In genomic region chr5:110357531-110358179, GRCm38 (mm10) we compare ENCODE assay signal across 9 mouse cellular contexts. TPM values are rescaled to one million over a fixed set of nuclear protein-coding genes. Genes with fewer than 3 reads are reported as not detected.
DNase-seq lines count a peak whose midpoint lies in the region; ATAC-seq and TF ChIP-seq lines count a peak whose summit lies in the region.
"Had no signal": no experiment of that assay in that cellular context is flagged by ENCODE, and none has a peak within 500 bp of the region (broad histone marks: within the 10 kb centered on the region; RNA-seq: fewer than 3 reads in every experiment).

No protein-coding gene starts in this region.

- TF ChIP-seq CTCF in intestine, postnatal 0 days (IDR thresholded peaks at IDR 0.05; ENCODE audit: low read depth), result peak; percentile 89

- H3K36me3 ChIP-seq in intestine, postnatal 0 days (ENCODE audit: control insufficient read depth, insufficient read depth), result no peaks in the 10 kb centered on the region
- H3K36me3 ChIP-seq in midbrain, embryonic 16.5 days (ENCODE audit: control insufficient read depth, insufficient read depth, low read length), result peaks cover 3% of the 10 kb centered on the region
- H3K36me3 ChIP-seq: stomach, embryonic 15.5 days had no signal

- H3K27me3 ChIP-seq in intestine, postnatal 0 days (replicated peaks; ENCODE audit: control insufficient read depth, insufficient read depth, low read length), result no peaks in the 10 kb centered on the region
- H3K27me3 ChIP-seq in midbrain, embryonic 16.5 days (ENCODE audit: control insufficient read depth, insufficient read depth, low read depth, low read length), result no peaks in the 10 kb centered on the region; the same call in 1 of the 2 replicates
- H3K27me3 ChIP-seq: stomach, embryonic 15.5 days had no signal

- ATAC-seq in intestine, postnatal 0 days, result peak; percentile 42; the same call in 1 of the 2 replicates
- peak; percentile 59; the same call in 1 of the 2 replicates for ATAC-seq in midbrain, embryonic 16.5 days

- no peak overlapping the region for H3K27ac ChIP-seq in intestine, postnatal 0 days (ENCODE audit: low read depth, low read length)
- no peak overlapping the region for H3K27ac ChIP-seq in midbrain, embryonic 16.5 days (ENCODE audit: low read length)
- H3K27ac ChIP-seq: stomach, embryonic 15.5 days had no signal

- H3K4me3 ChIP-seq in intestine, postnatal 0 days (ENCODE audit: low read depth, low read length), result no peak overlapping the region
- H3K4me3 ChIP-seq in midbrain, embryonic 16.5 days (ENCODE audit: low read depth, low read length), result no peak overlapping the region
- H3K4me3 ChIP-seq: stomach, embryonic 15.5 days had no signal

- no peak overlapping the region for H3K9ac ChIP-seq in intestine, postnatal 0 days (ENCODE audit: low read depth, low read length)
- H3K9ac ChIP-seq in midbrain, embryonic 16.5 days (ENCODE audit: low read depth, low read length), result no peak overlapping the region
- H3K9ac ChIP-seq: stomach, embryonic 15.5 days had no signal

- H3K4me1 ChIP-seq in intestine, postnatal 0 days (replicated peaks; ENCODE audit: control insufficient read depth, insufficient read depth, low read length), result no peaks in the 10 kb centered on the region
- peaks cover 4% of the 10 kb centered on the region; the same call in 1 of the 2 replicates for H3K4me1 ChIP-seq in midbrain, embryonic 16.5 days (ENCODE audit: control insufficient read depth, insufficient read depth, low read length)
- H3K4me1 ChIP-seq: stomach, embryonic 15.5 days had no signal

- no peaks in the 10 kb centered on the region for H3K9me3 ChIP-seq in intestine, postnatal 0 days (ENCODE audit: control insufficient read depth)
- H3K9me3 ChIP-seq in midbrain, embryonic 16.5 days (replicated peaks; ENCODE audit: control insufficient read depth, low read length, poor library complexity, severe bottlenecking), result no peaks in the 10 kb centered on the region
- H3K9me3 ChIP-seq: stomach, embryonic 15.5 days had no signal

- 41% methylated on average over 8 of the region's 9 CpGs for WGBS in intestine, postnatal 0 days
- 33% methylated on average over 8 of the region's 9 CpGs for WGBS in midbrain, embryonic 16.5 days

- peak; percentile 55 to 89 for DNase-seq in heart, adult 18-20 months
- no peak for DNase-seq in heart, postnatal 25 days (ENCODE audit: low spot score)
- peak; percentile 92 to 96 for DNase-seq in cerebellum, postnatal 10 days
- peak; percentile 56 to 81 for DNase-seq in frontal cortex, postnatal 14 days (ENCODE audit: low spot score in 2 of 2)
- DNase-seq in left cerebral cortex, postnatal 36 days (ENCODE audit: low spot score in 2 of 2), result peak; percentile 69 to 76
- peak; percentile 40 to 75 for DNase-seq in spleen, adult 18-20 months

- intact Hi-C loops in heart, postnatal 25 days (cut with DNase I), result loop anchor here (2.0 kb wide), 1 partner anchor 71 kb away; no protein-coding TSS in a partner anchor
- intact Hi-C loops in left cerebral cortex, postnatal 36 days (cut with DNase I), result loop anchor here (5.0 kb wide), 1 partner anchor 280 kb away; no protein-coding TSS in a partner anchor

- H3K4me2 ChIP-seq in intestine, postnatal 0 days (replicated peaks; ENCODE audit: low read depth), result no peak overlapping the region
- no peak overlapping the region for H3K4me2 ChIP-seq in midbrain, embryonic 16.5 days (ENCODE audit: low read length)
- H3K4me2 ChIP-seq: stomach, embryonic 15.5 days had no signal

RNA-seq across cellular contexts. Expression of gene Lrcol1, which starts 13.1 kb away (rescaled TPM):
- not detected for total RNA-seq in heart, adult 18-20 months (2021)
- total RNA-seq in heart, postnatal 25 days (2021), result not detected
- polyA plus RNA-seq in intestine, postnatal 0 days (2015; fragmentation: Nextera tagmentation; extraction: Ambion mirVana), result not detected in 2 replicates
- total RNA-seq in left cerebral cortex, postnatal 36 days (2021), result not detected
- not detected in 2 replicates for polyA plus RNA-seq in midbrain, embryonic 16.5 days (2015; fragmentation: Nextera tagmentation; extraction: Ambion mirVana)
- polyA plus RNA-seq: stomach, embryonic 15.5 days had no signal

RNA-seq across cellular contexts. Expression of gene P2rx2, which starts 14.6 kb away (rescaled TPM):
- total RNA-seq in heart, adult 18-20 months (2021), result not detected
- total RNA-seq in heart, postnatal 25 days (2021), result not detected
- polyA plus RNA-seq in intestine, postnatal 0 days (2015; fragmentation: Nextera tagmentation; extraction: Ambion mirVana), result 1.6 TPM in 2 replicates
- total RNA-seq in left cerebral cortex, postnatal 36 days (2021), result not detected
- 12.5 and 14.1 TPM in 2 replicates for polyA plus RNA-seq in midbrain, embryonic 16.5 days (2015; fragmentation: Nextera tagmentation; extraction: Ambion mirVana)
